Mouse (Mus musculus) hindbrain, postnatal 0 days (tissue): ENCODE measurements at regions not wholly inside any gene's neighbourhood (a gene's known extent, or its start where the extent isn't known, plus 50 kb on each side); places are given as distances from the start of the nearest gene placed in this dataset.

ENCODE experiments used
- ATAC-seq: fragments of 200-750 bp; cut with Nextera tagmentation; 2 replicates; pipeline ENCODE4 v1.8.0; 2017; ENCODE audit warnings: mild to moderate bottlenecking, moderate TSS enrichment, moderate library complexity
- DNase-seq: peaks from one replicate; pipeline ENCODE4 v3.0.0-alpha.2; 2015; ENCODE audit warnings: low spot score
- H3K27ac ChIP-seq: fragments of 300-500 bp; sonication (generic); 2 replicates; pipeline ENCODE4 v1.5.1; 2014; ENCODE audit warnings: mild to moderate bottlenecking
- H3K27me3 ChIP-seq: fragments of 300-500 bp; sonication (generic); 2 replicates; pipeline ENCODE4 v1.6.1; 2014; ENCODE audit warnings: low read length, mixed read lengths; ENCODE audit not compliant: insufficient read depth
- H3K36me3 ChIP-seq: fragments of 300-500 bp; sonication (generic); 2 replicates; pipeline ENCODE4 v1.6.1; 2014; ENCODE audit warnings: low read length, mixed read lengths; ENCODE audit not compliant: insufficient read depth
- H3K4me1 ChIP-seq: fragments of 300-500 bp; sonication (generic); 2 replicates; pipeline ENCODE4 v1.6.1; 2014; ENCODE audit warnings: antibody characterized with exemption, low read length, mixed read lengths; ENCODE audit not compliant: insufficient read depth
- H3K4me2 ChIP-seq: fragments of 300-500 bp; sonication (generic); 2 replicates; pipeline ENCODE4 v1.6.1; 2014; ENCODE audit warnings: low read depth, mild to moderate bottlenecking, low read length, moderate library complexity, mixed read lengths
- H3K4me3 ChIP-seq: fragments of 300-500 bp; sonication (generic); 2 replicates; pipeline ENCODE4 v1.5.1; 2014; ENCODE audit warnings: low read length
- H3K9ac ChIP-seq: fragments of 300-500 bp; sonication (generic); replicated peaks from 2 replicates; pipeline ENCODE4 v1.6.1; 2014; ENCODE audit warnings: mild to moderate bottlenecking, low read length, moderate library complexity, mixed read lengths
- H3K9me3 ChIP-seq: fragments of 300-500 bp; sonication (generic); 2 replicates; pipeline ENCODE4 v1.6.1; 2016; ENCODE audit warnings: low read length, mixed read lengths
- CTCF ChIP-seq: IDR thresholded peaks from 2 replicates; pipeline ENCODE4 v1.5.1; 2016; ENCODE audit warnings: antibody characterized with exemption, control low read depth, low read depth
- WGBS: fragments of 180-500 bp; shearing (Covaris S2); extraction: QIAGEN DNeasy Blood & Tissue Kit; methylation state at CpG from one replicate; pipeline ENCODE4 v1.1.7; 2014; 5-methylcytosine and 5-hydroxymethylcytosine counted together

- Histone ChIP-seq H3K4me3 (no peak overlapping the region), H3K27me3 (0 out of 2 replicates have a peak, but pooled peaks cover 8% of the 10 kb centered on the region), H3K4me2 (no peak overlapping the region), H3K9me3 (no peaks in the 10 kb centered on the region), H3K4me1 (no peaks in the 10 kb centered on the region), H3K36me3 (no peaks in the 10 kb centered on the region), H3K9ac (no peak overlapping the region), H3K27ac (no peak overlapping the region)
- WGBS, result 74% methylated on average over 7 of the region's 7 CpGs
- DNase-seq, result no peak
- no peak for TF ChIP-seq CTCF
- ATAC-seq, result no peak
These were observed 151.5 kb upstream of the Habp2 start for GRCm38 (mm10) chr19:56135306-56135928.

- H3K4me2 ChIP-seq, result no peak overlapping the region
- H3K4me1 ChIP-seq, result no peaks in the 10 kb centered on the region
- no peak overlapping the region for H3K9ac ChIP-seq
- DNase-seq (no peak), ATAC-seq (no peak)
- no peak overlapping the region for H3K27ac ChIP-seq
- no peaks in the 10 kb centered on the region for H3K36me3 ChIP-seq
- H3K4me3 ChIP-seq, result no peak overlapping the region
- peaks cover 5% of the 10 kb centered on the region; the same call in 1 of the 2 replicates for H3K9me3 ChIP-seq
- TF ChIP-seq CTCF, result no peak
- WGBS, result 84% methylated on average over 2 of the region's 2 CpGs
- 0 out of 2 replicates have a peak, but pooled peaks cover 2% of the 10 kb centered on the region for H3K27me3 ChIP-seq
These were observed 146.4 kb upstream of the Habp2 start for GRCm38 (mm10) chr19:56140540-56140939.

- DNase-seq, result no peak
These were observed 142.7 kb upstream of the Habp2 start for GRCm38 (mm10) chr19:56144221-56144620.

GRCm38 (mm10) chr19:56157120-56157519 lies 129.8 kb upstream of the Habp2 start:
- Histone ChIP-seq H3K4me3 (no peak overlapping the region), H3K4me2 (no peak overlapping the region), H3K27ac (no peak overlapping the region), H3K4me1 (no peaks in the 10 kb centered on the region), H3K36me3 (no peaks in the 10 kb centered on the region), H3K27me3 (no peaks in the 10 kb centered on the region), H3K9me3 (no peaks in the 10 kb centered on the region), H3K9ac (no peak overlapping the region)
- ATAC-seq, result no peak
- TF ChIP-seq CTCF, result no peak
- DNase-seq, result no peak
- WGBS, result 64% methylated on average over 6 of the region's 6 CpGs

More at GRCm38 (mm10) chr19:56144221-56144620, 142.7 kb upstream of the Habp2 start:
- TF ChIP-seq CTCF, result no peak
- 89% methylated on average over 5 of the region's 5 CpGs for WGBS
- Histone ChIP-seq H3K36me3 (no peaks in the 10 kb centered on the region), H3K4me3 (no peak overlapping the region), H3K9me3 (peaks cover 5% of the 10 kb centered on the region; the same call in 1 of the 2 replicates), H3K27ac (no peak overlapping the region), H3K9ac (no peak overlapping the region), H3K27me3 (no peaks in the 10 kb centered on the region), H3K4me2 (no peak overlapping the region), H3K4me1 (no peaks in the 10 kb centered on the region)
- no peak for ATAC-seq

GRCm38 (mm10) chr19:56162156-56162555 lies 124.8 kb upstream of the Habp2 start:
- no peaks in the 10 kb centered on the region for H3K9me3 ChIP-seq
- H3K4me2 ChIP-seq, result no peak overlapping the region
- H3K36me3 ChIP-seq, result no peaks in the 10 kb centered on the region
- no peaks in the 10 kb centered on the region for H3K4me1 ChIP-seq
- no peak overlapping the region for H3K4me3 ChIP-seq
- H3K27me3 ChIP-seq, result no peaks in the 10 kb centered on the region
- no peak for TF ChIP-seq CTCF
- H3K9ac ChIP-seq, result no peak overlapping the region
- 86% methylated on average over 3 of the region's 3 CpGs for WGBS
- ATAC-seq (no peak), DNase-seq (no peak)
- no peak overlapping the region for H3K27ac ChIP-seq

GRCm38 (mm10) chr19:56169133-56169997 lies 117.6 kb upstream of the Habp2 start:
- TF ChIP-seq CTCF, result no peak
- Histone ChIP-seq H3K4me2 (no peak overlapping the region), H3K4me1 (no peaks in the 10 kb centered on the region), H3K9me3 (peaks cover 4% of the 10 kb centered on the region; the same call in 1 of the 2 replicates), H3K36me3 (no peaks in the 10 kb centered on the region), H3K4me3 (no peak overlapping the region), H3K27me3 (no peaks in the 10 kb centered on the region), H3K27ac (no peak overlapping the region), H3K9ac (no peak overlapping the region)
- 73% methylated on average over 5 of the region's 5 CpGs for WGBS
- DNase-seq (no peak), ATAC-seq (no peak)

- ATAC-seq (no peak), DNase-seq (no peak)
- no peak for TF ChIP-seq CTCF
- Histone ChIP-seq H3K4me3 (no peak overlapping the region), H3K4me1 (no peaks in the 10 kb centered on the region), H3K27me3 (no peaks in the 10 kb centered on the region), H3K36me3 (no peaks in the 10 kb centered on the region), H3K9ac (no peak overlapping the region), H3K27ac (no peak overlapping the region), H3K4me2 (no peak overlapping the region), H3K9me3 (peaks cover 4% of the 10 kb centered on the region; the same call in 1 of the 2 replicates)
- WGBS, result 75% methylated on average over 4 of the region's 4 CpGs
These were observed 117.0 kb upstream of the Habp2 start for GRCm38 (mm10) chr19:56169998-56170274.
